Mouse (Mus musculus) stomach, embryonic 15.5 days (tissue): ENCODE data around the gene Zdhhc1. TPM values are rescaled to one million over a fixed set of nuclear protein-coding genes. Genes with fewer than 3 reads are reported as not detected.
A peak's percentile ranks its signal among the peaks of the same experiment; 100 is the strongest.

Source experiments
- ATAC-seq: fragments of 200-750 bp; cut with Nextera tagmentation; 2 replicates; pipeline ENCODE4 v1.8.0; 2017; ENCODE audit warnings: low read depth, moderate number of reproducible peaks, moderate TSS enrichment; ENCODE audit not compliant: insufficient read depth, low FRiP score
- H3K27ac ChIP-seq: fragments of 300-500 bp; sonication (generic); 2 replicates; pipeline ENCODE4 v1.5.1; 2015; ENCODE audit warnings: mild to moderate bottlenecking, inconsistent platforms
- H3K27me3 ChIP-seq: fragments of 300-500 bp; sonication (generic); replicated peaks from 2 replicates; pipeline ENCODE4 v1.6.1; 2015; ENCODE audit warnings: inconsistent platforms
- H3K36me3 ChIP-seq: fragments of 300-500 bp; sonication (generic); 2 replicates; pipeline ENCODE4 v1.6.1; 2015; ENCODE audit warnings: inconsistent platforms
- H3K4me1 ChIP-seq: fragments of 300-500 bp; sonication (generic); 2 replicates; pipeline ENCODE4 v1.6.1; 2015; ENCODE audit warnings: inconsistent platforms
- H3K4me2 ChIP-seq: fragments of 300-500 bp; sonication (generic); 2 replicates; pipeline ENCODE4 v1.6.1; 2015; ENCODE audit warnings: mild to moderate bottlenecking, inconsistent platforms
- H3K4me3 ChIP-seq: fragments of 300-500 bp; sonication (generic); replicated peaks from 2 replicates; pipeline ENCODE4 v1.5.1; 2015; ENCODE audit warnings: inconsistent platforms
- H3K9ac ChIP-seq: fragments of 300-500 bp; sonication (generic); 2 replicates; pipeline ENCODE4 v1.6.1; 2015; ENCODE audit warnings: inconsistent platforms
- H3K9me3 ChIP-seq: fragments of 300-500 bp; sonication (generic); 2 replicates; pipeline ENCODE4 v1.6.1; 2016; ENCODE audit warnings: inconsistent platforms
- WGBS: fragments of 180-500 bp; shearing (Covaris S2); methylation state at CpG from one replicate; pipeline ENCODE4 v1.1.7; 2015; 5-methylcytosine and 5-hydroxymethylcytosine counted together
- polyA plus RNA-seq: library from polyadenylated mRNA; unstranded; fragments of >200 nt; fragmentation: Nextera tagmentation; extraction: Ambion mirVana; gene quantifications from 2 replicates; pipeline ENCODE4 v1.2.1, GENCODE M21; 2015

Zdhhc1 gene
- polyA plus RNA-seq, 1 experiment from 2014 or later = 32.2 TPM

GRCm38 (mm10) chr8:105475742-105476141 lies 21.0 kb downstream of the Zdhhc1 start:
- ATAC-seq = no peak
- Histone ChIP-seq H3K4me3 (no peak overlapping the region), H3K4me1 (peaks cover 33% of the 10 kb centered on the region), H3K4me2 (no peak overlapping the region), H3K27me3 (0 out of 2 replicates have a peak, but pooled peaks cover 2% of the 10 kb centered on the region), H3K9me3 (no peaks in the 10 kb centered on the region), H3K27ac (no peak overlapping the region), H3K9ac (no peak overlapping the region), H3K36me3 (peaks cover 4% of the 10 kb centered on the region; the same call in 1 of the 2 replicates)
- WGBS = 95% methylated on average over 8 of the region's 8 CpGs

GRCm38 (mm10) chr8:105475254-105475653 lies 21.4 kb downstream of the Zdhhc1 start:
- Histone ChIP-seq H3K36me3 (peaks cover 4% of the 10 kb centered on the region; the same call in 1 of the 2 replicates), H3K27me3 (0 out of 2 replicates have a peak, but pooled peaks cover 2% of the 10 kb centered on the region), H3K4me1 (peaks cover 38% of the 10 kb centered on the region), H3K4me2 (no peak overlapping the region), H3K27ac (no peak overlapping the region), H3K9me3 (no peaks in the 10 kb centered on the region), H3K4me3 (no peak overlapping the region), H3K9ac (no peak overlapping the region)
- ATAC-seq = no peak
- 69% methylated on average over 4 of the region's 4 CpGs for WGBS

- Histone ChIP-seq H3K4me2 (peak overlapping the region; percentile 14; the same call in 1 of the 2 replicates), H3K36me3 (peaks cover 4% of the 10 kb centered on the region; the same call in 1 of the 2 replicates), H3K4me3 (no peak overlapping the region), H3K9me3 (no peaks in the 10 kb centered on the region), H3K9ac (no peak overlapping the region), H3K27ac (no peak overlapping the region), H3K4me1 (peaks cover 43% of the 10 kb centered on the region), H3K27me3 (0 out of 2 replicates have a peak, but pooled peaks cover 2% of the 10 kb centered on the region)
- WGBS = 34% methylated on average over 5 of the region's 5 CpGs
- ATAC-seq = no peak
Observed at GRCm38 (mm10) chr8:105474680-105475079, 22.0 kb downstream of the Zdhhc1 start.

- H3K27ac ChIP-seq = no peak overlapping the region
- 0 out of 2 replicates have a peak, but pooled peaks cover 2% of the 10 kb centered on the region for H3K27me3 ChIP-seq
- WGBS = 36% methylated on average over 17 of the region's 17 CpGs
- peaks cover 4% of the 10 kb centered on the region; the same call in 1 of the 2 replicates for H3K36me3 ChIP-seq
- no peak for ATAC-seq
- peak overlapping the region; percentile 14; the same call in 1 of the 2 replicates for H3K4me2 ChIP-seq
- H3K9ac ChIP-seq = no peak overlapping the region
- H3K4me1 ChIP-seq = peaks cover 50% of the 10 kb centered on the region
- H3K4me3 ChIP-seq = no peak overlapping the region
- no peaks in the 10 kb centered on the region for H3K9me3 ChIP-seq
Observed at GRCm38 (mm10) chr8:105473816-105474606, 22.7 kb downstream of the Zdhhc1 start.

GRCm38 (mm10) chr8:105472983-105473382 lies 23.7 kb downstream of the Zdhhc1 start:
- Histone ChIP-seq H3K36me3 (peaks cover 4% of the 10 kb centered on the region; the same call in 1 of the 2 replicates), H3K4me3 (no peak overlapping the region), H3K27ac (no peak overlapping the region), H3K9me3 (no peaks in the 10 kb centered on the region), H3K27me3 (0 out of 2 replicates have a peak, but pooled peaks cover 2% of the 10 kb centered on the region), H3K4me2 (no peak overlapping the region), H3K9ac (no peak overlapping the region), H3K4me1 (peaks cover 51% of the 10 kb centered on the region)
- no peak for ATAC-seq
- WGBS = 70% methylated on average over 9 of the region's 9 CpGs

GRCm38 (mm10) chr8:105472414-105472932 lies 24.2 kb downstream of the Zdhhc1 start:
- H3K36me3 ChIP-seq = peaks cover 4% of the 10 kb centered on the region; the same call in 1 of the 2 replicates
- H3K9ac ChIP-seq = no peak overlapping the region
- peaks cover 49% of the 10 kb centered on the region for H3K4me1 ChIP-seq
- H3K27me3 ChIP-seq = 0 out of 2 replicates have a peak, but pooled peaks cover 2% of the 10 kb centered on the region
- no peak for ATAC-seq
- H3K4me2 ChIP-seq = no peak overlapping the region
- 54% methylated on average over 23 of the region's 23 CpGs for WGBS
- H3K27ac ChIP-seq = no peak overlapping the region
- no peak overlapping the region for H3K4me3 ChIP-seq
- H3K9me3 ChIP-seq = no peaks in the 10 kb centered on the region

- 9% methylated on average over 25 of the region's 25 CpGs for WGBS
- Histone ChIP-seq H3K4me1 (peaks cover 44% of the 10 kb centered on the region), H3K36me3 (peaks cover 4% of the 10 kb centered on the region; the same call in 1 of the 2 replicates), H3K4me2 (peak within 1 kb of the TSS; percentile 51), H3K27ac (peak within 1 kb of the TSS; percentile 45; the same call in 1 of the 2 replicates), H3K27me3 (0 out of 2 replicates have a peak, but pooled peaks cover 2% of the 10 kb centered on the region), H3K4me3 (peak within 1 kb of the TSS; percentile 28), H3K9ac (peak within 1 kb of the TSS; percentile 5; the same call in 1 of the 2 replicates), H3K9me3 (no peaks in the 10 kb centered on the region)
- peak; percentile 93 for ATAC-seq
Observed at GRCm38 (mm10) chr8:105471314-105472015, 25.2 kb downstream of the Zdhhc1 start, which contains the start of gene Tppp3. Tppp3 (minus strand) TSS chr8:105471526.

GRCm38 (mm10) chr8:105470681-105471313 lies 25.9 kb downstream of the Zdhhc1 start:
- no peak overlapping the region for H3K27ac ChIP-seq

GRCm38 (mm10) chr8:105470262-105470661 lies 26.4 kb downstream of the Zdhhc1 start:
- no peaks in the 10 kb centered on the region for H3K9me3 ChIP-seq
- H3K4me1 ChIP-seq = peaks cover 43% of the 10 kb centered on the region
- H3K4me3 ChIP-seq = no peak overlapping the region
- H3K9ac ChIP-seq = no peak overlapping the region
- H3K36me3 ChIP-seq = peaks cover 4% of the 10 kb centered on the region; the same call in 1 of the 2 replicates
- H3K27ac ChIP-seq = no peak overlapping the region
- ATAC-seq = no peak
- peak overlapping the region; percentile 51 for H3K4me2 ChIP-seq
- 61% methylated on average over 5 of the region's 5 CpGs for WGBS
- H3K27me3 ChIP-seq = 0 out of 2 replicates have a peak, but pooled peaks cover 2% of the 10 kb centered on the region

More at GRCm38 (mm10) chr8:105470681-105471313, 25.9 kb downstream of the Zdhhc1 start:
- H3K27me3 ChIP-seq = 0 out of 2 replicates have a peak, but pooled peaks cover 2% of the 10 kb centered on the region
- peak overlapping the region; percentile 5; the same call in 1 of the 2 replicates for H3K9ac ChIP-seq
- WGBS = 20% methylated on average over 10 of the region's 11 CpGs
- H3K36me3 ChIP-seq = peaks cover 4% of the 10 kb centered on the region; the same call in 1 of the 2 replicates
- no peak; the same call in 1 of the 2 replicates for ATAC-seq
- H3K4me3 ChIP-seq = peak overlapping the region; percentile 28
- no peaks in the 10 kb centered on the region for H3K9me3 ChIP-seq
- peaks cover 44% of the 10 kb centered on the region for H3K4me1 ChIP-seq
- peak overlapping the region; percentile 51 for H3K4me2 ChIP-seq

GRCm38 (mm10) chr8:105469816-105470215 lies 26.9 kb downstream of the Zdhhc1 start:
- ATAC-seq = no peak
- Histone ChIP-seq H3K9ac (no peak overlapping the region), H3K36me3 (peaks cover 4% of the 10 kb centered on the region; the same call in 1 of the 2 replicates), H3K4me3 (no peak overlapping the region), H3K4me2 (peak overlapping the region; percentile 51; the same call in 1 of the 2 replicates), H3K27ac (no peak overlapping the region), H3K27me3 (0 out of 2 replicates have a peak, but pooled peaks cover 2% of the 10 kb centered on the region), H3K4me1 (peaks cover 39% of the 10 kb centered on the region), H3K9me3 (no peaks in the 10 kb centered on the region)
- 84% methylated on average over 5 of the region's 5 CpGs for WGBS
